Mouse (Mus musculus): ENCODE data around the gene Zc3h7b.

Zc3h7b gene

GRCm38 (mm10) chr15:81822631-81823030, 77.8 kb downstream of the Zc3h7b start:
- no peak for DNase-seq

- DNase-seq = no peak
Observed at GRCm38 (mm10) chr15:81824832-81825231, 80.0 kb downstream of the Zc3h7b start.

GRCm38 (mm10) chr15:81828426-81829207, 83.8 kb downstream of the Zc3h7b start:
- DNase-seq = no peak

GRCm38 (mm10) chr15:81829208-81829580, 84.3 kb downstream of the Zc3h7b start:
- no peak for DNase-seq

DNA sequence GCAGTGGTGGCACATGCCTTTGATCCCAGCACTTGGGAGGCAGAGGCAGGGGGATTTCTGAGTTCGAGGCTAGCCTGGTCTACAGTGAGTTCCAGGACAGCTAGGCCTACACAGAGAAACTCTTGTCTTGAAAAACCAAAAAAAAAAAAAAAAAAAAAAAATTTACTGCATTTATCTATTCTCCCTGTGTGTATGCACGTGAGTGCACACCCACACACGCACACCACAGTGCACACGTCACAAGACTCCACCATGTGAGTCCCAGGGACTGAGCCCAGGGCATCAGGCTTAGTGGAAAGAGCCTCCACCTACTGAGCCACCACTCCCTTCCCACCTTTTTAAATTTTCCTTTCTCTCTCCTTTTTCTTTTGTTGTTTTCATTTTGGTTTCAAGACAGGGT, 85.7 kb downstream of the Zc3h7b start:
- DNase-seq = no peak

DNA sequence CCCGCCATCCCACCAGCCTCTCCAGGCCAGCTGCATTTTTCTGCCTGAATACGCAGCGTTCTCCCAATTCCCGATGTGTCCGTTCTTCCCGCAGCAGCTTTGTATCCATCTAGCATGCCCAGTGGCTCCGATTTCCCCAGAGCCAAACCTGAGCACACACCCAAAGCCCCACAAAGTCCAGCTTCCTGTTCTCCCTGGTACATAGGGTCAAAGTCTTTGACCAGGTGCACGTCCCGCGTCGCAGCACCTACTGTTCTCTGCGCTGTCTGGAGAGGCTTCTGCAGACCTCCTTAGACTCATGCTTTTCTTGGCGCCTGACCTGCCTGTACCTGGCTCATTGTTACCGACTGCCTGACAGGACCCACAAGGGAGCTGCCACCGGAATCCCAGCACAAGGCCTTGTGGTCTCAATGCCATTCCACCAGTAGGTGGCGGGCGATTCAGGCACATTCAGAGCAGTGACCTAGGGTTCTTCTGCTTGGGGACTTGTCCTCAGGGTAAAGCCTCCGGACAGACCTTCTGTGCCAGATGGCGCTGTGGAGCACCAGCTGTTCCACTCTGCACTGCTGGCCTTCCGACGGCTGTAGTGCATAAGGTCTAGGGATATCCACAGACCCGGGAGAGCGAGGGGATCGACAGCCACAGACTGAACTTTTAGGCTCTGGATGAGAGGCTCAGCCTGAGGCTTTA, 86.4 kb downstream of the Zc3h7b start:
- peak; percentile 90 for DNase-seq

DNA sequence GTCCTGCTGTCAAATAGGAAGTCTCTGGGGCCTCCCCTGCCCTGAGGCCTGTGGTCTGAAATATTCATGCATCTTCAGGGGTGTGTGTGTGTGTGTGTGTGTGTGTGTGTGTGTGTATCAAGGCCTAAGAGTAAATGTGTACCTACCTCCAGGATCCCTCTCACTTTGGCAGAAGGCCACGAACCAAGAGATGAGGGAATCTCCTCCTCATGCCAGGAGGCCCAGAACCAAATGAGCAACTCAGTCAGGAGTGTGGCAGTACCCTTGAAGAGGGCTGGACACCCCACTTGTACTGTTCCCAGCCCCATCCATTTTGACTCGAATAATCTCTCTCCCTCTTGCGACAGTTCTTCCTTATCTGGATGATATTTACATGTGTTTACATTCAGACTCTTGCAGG, 87.4 kb downstream of the Zc3h7b start:
- DNase-seq = no peak

GRCm38 (mm10) chr15:81833481-81833880, 88.6 kb downstream of the Zc3h7b start:
- no peak for DNase-seq

DNA sequence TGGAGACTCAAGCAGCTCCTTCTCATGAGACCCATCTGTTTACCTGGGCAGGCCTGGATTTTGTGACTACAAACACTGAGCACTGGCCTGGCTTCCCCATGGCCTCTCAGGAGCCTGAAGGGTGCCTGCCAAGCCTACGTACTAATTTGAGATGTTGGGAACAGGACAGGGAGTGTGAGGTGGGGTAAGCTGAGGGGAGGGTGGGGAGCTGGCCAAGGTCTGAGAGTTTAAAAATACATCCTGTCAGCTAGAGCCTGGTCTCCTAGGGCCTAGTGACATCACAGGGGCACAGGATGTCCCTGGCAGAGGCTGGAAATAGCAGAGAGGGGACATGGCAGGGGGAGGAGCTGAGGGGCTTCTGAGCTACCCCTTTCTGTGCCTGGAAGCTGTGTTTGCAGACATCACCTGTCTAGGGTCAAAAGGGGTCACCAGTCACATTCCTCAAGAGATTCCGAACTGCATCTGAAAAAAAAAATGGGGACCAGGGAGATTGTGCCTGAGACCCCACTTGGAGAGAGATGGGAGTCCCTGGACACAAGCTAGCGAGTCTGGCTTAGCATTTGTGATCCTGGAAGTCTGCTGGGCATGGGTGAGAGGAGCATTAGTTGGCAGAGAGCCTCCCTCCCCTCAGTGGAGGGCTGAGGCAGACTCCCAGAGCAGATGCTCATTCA, 89.4 kb downstream of the Zc3h7b start:
- no peak for DNase-seq

GRCm38 (mm10) chr15:81835007-81835880, 90.4 kb downstream of the Zc3h7b start:
- no peak for DNase-seq

DNA sequence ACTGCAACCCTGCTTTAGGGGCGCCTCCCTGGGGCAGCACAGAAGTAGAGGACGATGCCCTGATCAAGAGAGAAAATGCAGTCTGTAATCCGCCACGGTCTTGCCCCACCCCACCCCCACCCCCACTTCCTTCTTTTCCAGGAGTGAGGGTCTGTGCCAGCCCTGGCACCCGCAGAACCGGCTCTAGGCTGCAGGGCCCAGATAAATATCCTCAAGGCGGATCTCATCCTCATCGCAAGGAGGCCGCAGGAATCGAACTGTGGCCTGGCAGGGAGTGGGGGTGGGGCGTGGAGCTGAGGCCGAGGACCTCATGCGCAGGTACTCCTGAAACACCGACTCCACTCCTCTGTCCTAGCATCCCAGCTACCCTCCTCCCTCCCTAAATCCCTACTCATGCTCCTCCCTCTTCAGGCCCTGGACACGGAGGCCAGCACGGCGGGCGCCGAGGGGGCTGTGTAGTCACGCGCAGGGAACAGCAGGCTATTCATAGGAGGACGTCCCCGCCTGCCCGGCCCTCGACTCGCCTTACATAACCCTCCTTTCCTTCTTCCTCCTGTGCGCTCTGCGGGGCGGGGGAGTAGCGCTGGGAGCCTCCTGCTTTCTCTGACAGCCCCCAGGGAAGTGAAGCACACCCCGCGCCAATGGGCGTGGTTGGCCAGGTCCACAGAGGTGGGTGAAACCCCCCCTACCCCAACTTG, 91.4 kb downstream of the Zc3h7b start:
- peak; percentile 86 for DNase-seq

DNA sequence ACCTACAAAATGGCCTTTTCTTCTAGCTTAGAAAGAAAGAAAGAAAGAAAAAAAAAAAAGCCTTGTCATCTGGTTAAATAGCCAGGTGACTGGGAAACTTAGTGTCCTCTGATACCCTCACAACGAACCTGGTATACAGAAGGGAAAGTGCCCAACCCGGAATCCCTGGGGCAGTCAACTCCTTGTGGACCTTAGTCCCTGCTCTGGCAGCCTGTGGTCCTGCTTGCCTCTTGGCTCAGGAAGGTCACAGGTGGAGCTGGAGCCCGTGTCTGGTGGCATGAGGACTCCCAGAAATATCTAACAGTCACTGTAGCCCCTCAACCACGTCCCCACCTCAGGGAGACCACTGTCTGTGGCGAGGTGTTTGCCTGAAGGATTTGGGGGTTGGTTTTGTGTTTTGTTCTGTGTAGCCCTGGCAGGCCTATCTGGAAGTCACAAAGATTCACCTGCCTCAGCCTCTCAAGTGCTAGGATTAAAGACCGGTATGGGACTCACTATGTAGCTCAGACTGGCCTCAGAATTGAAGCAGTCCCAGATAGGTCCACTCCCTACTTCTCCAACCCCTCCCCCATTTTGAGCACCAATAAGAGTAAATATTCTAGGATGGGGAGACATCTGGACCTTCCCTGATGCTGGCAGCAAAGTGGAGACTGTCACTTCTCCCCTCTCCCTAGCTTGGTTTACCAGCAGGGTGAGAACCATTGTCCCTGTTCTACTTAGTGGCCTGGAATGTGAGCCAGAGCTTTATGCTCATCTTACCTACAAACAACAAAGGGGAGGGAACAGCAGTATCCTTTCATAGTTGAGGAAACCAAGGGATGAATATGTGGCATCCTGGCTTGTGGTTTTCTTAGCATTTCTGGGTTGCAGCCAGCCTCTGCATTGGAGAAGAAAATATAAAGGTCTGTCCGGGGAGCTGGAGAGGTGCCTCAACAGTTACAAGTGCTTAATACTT, 92.4 kb downstream of the Zc3h7b start:
- DNase-seq = no peak

DNA sequence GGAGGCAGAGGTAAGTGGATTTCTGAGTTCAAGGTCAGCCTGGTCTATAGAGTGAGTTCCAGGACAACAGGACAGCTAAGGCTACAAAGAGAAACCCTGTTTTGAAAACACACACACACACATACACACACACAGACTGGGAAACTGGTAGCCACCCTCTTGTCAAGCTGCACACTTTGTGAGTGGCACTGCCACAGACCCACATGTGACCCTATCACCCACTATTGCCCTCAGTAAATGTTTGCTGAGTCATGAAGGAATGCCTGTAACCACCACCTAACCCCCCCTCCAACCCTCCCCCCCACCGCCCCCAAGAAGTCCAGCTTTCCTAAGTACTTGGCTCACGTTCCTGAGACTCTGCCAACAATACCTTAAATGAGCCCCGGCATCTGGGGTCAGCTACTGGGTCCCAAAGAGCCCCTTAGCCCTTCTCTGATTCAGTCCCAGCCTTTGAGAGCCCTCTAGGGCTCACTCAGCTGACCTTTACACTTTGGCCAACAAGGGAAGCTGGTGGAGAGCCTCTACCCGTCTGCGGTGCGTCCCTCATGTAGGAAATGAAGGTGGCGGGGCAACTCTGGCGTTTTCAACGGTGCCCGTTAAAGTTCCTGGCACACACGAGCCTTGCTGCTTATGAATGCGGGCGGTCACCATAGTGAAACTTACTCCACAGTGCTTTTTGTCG, 93.8 kb downstream of the Zc3h7b start:
- no peak for DNase-seq

DNA sequence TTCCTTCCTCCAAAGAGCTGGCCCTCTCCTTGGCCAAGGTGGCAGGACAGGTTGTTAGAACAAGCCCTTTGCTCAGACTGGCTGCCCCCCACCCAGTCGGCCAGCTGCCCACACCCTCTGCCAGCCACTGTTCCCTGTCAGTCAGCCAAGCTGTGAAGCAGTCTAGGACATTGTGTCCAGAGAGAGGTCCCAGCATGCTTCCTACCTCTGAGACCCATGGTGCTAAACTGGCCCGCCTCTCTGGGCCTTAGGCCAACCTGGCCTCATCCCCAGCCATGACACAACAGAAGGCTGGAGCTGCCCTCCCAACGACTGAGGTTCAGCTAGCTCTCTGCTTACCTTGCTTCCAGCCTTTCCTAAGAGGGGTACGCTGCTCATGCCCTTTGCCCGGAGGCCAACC, 94.8 kb downstream of the Zc3h7b start:
- peak; percentile 40 for DNase-seq

DNA sequence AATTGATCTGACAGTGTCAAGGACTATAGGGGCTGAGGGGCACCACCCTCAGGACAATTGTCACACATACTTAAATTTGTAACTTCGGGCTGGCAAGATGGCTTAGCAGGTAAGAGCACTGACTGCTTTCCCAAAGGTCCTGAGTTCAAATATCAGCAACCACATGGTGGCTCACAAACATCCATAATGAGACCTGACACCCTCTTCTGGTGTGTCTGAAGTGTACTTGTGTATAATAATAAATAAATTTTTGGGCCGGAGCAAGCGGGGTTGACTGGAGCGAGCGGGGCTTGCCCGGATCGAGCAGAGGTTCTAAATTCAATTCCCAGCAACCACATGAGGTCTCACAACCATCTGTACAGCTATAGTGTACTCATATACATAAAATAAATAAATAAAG, 95.4 kb downstream of the Zc3h7b start:
- no peak for DNase-seq

GRCm38 (mm10) chr15:81842275-81842674, 97.4 kb downstream of the Zc3h7b start:
- DNase-seq = no peak

- no peak for DNase-seq
Observed at GRCm38 (mm10) chr15:81845033-81845625, 100.3 kb downstream of the Zc3h7b start.

DNA sequence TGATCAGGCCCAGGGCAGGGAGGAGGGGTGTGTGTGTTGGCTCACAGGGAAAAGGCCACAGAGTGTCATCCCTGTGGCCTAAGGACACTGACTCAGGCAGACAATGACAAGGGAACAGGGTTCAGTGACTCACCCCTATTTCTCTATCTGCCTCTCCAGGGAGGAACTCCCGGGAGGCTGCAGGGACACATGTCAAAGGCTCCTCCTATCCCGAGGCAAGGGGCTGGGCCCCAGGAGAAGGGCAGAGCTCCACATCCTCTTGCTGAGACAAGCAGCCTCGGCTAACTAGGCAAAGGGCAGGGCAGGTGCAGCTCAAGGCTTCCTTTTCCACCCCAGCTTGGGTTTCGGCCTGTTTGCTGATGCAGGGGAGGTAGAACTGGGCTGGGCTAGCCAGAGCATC, 100.9 kb downstream of the Zc3h7b start:
- DNase-seq = no peak

Data from right cerebral cortex, postnatal 14 days (tissue).